Mouse (Mus musculus): ENCODE measurements at regions not wholly inside any gene's neighbourhood (a gene's known extent, or its start where the extent isn't known, plus 50 kb on each side); places are given as distances from the start of the nearest gene placed in this dataset.
"Not testable (repeated sequence)": the region's sequence is repeated elsewhere in the genome, so short reads cannot be mapped to it uniquely, and the experiment has no call there.

DNA sequence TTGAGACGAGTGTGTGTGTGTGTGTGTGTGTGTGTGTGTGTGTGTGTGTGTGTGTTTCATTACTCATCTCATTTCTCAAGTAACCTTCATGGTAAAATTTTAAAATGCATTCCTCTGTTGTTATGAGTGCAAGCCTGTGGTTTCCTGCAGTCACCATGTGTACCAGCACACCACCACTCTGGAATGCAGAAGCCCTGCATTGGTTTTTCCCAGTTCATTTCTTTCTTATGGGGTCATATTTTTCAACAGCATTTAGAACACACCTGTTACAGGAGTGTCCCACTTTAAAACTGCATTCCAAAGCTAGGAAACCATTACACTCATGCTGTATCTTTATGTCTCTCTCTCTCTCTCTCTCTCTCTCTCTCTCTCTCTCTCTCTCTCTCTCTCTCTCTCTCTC lies 620.2 kb downstream of the Dad1 start:
- not testable (repeated sequence) for H3K9ac ChIP-seq (replicated peaks; ENCODE audit: low read depth); H3K9me3 ChIP-seq (ENCODE audit: low read length); H3K27ac ChIP-seq (ENCODE audit: low read length); H3K4me3 ChIP-seq (ENCODE audit: low read depth, low read length); H3K4me2 ChIP-seq (replicated peaks; ENCODE audit: low read depth, low read length); DNase-seq (ENCODE audit: low spot score); H3K36me3 ChIP-seq (ENCODE audit: insufficient read depth, low read length); ATAC-seq; H3K4me1 ChIP-seq (ENCODE audit: insufficient read depth, low read depth, low read length); H3K27me3 ChIP-seq (replicated peaks; ENCODE audit: insufficient read depth, low read length)
- WGBS, result 31% methylated on average over 1 of the region's 1 CpGs

DNA sequence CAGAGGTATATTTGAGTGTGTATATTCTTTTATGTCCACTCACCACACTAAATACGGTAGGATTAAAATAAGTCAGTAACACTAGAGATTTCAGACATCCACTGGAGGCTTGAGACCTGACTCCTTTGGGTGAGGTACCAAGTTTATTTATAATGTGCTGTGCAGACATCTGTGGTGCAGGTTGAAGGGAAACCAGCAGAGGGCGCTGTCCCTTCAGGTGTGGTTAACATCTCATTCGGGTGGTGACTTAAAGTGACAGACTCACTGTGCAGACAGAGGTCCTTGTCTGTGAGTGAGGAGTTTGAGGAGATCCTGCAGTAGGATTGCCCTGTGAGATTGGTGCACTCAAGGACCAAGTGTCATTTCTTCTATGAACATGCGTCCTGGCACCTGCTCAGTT lies 632.5 kb downstream of the Dad1 start:
- H3K27me3 ChIP-seq (replicated peaks; ENCODE audit: insufficient read depth, low read length); H3K4me2 ChIP-seq (replicated peaks; ENCODE audit: low read depth, low read length); H3K27ac ChIP-seq (ENCODE audit: low read length); H3K4me3 ChIP-seq (ENCODE audit: low read depth, low read length); H3K9ac ChIP-seq (replicated peaks; ENCODE audit: low read depth); DNase-seq (ENCODE audit: low spot score); ATAC-seq; H3K36me3 ChIP-seq (ENCODE audit: insufficient read depth, low read length); H3K4me1 ChIP-seq (ENCODE audit: insufficient read depth, low read depth, low read length); H3K9me3 ChIP-seq (ENCODE audit: low read length): not testable (repeated sequence)
- 62% methylated on average over 4 of the region's 4 CpGs for WGBS

DNA sequence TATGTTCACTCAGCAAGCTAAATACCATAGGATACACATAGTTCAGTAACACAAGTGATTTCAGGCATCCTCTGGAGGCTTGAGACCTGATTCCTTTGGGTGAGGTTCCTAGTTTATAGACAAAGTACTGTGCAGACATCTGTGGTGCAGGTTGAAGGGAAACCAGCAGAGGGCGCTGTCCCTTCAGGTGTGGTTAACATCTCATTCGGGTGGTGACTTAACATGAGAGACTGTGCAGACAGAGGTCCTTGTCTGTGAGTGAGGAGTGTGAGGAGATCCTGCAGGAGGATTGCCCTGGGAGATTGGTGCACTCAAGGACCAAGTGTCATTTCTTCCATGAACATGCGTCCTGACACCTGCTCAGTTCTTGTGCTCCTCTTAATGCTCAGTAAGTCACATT lies 637.8 kb downstream of the Dad1 start:
- WGBS, result 42% methylated on average over 3 of the region's 3 CpGs
- H3K4me2 ChIP-seq (replicated peaks; ENCODE audit: low read depth, low read length); ATAC-seq; H3K9ac ChIP-seq (replicated peaks; ENCODE audit: low read depth); DNase-seq (ENCODE audit: low spot score); H3K9me3 ChIP-seq (ENCODE audit: low read length); H3K27ac ChIP-seq (ENCODE audit: low read length); H3K27me3 ChIP-seq (replicated peaks; ENCODE audit: insufficient read depth, low read length); H3K4me3 ChIP-seq (ENCODE audit: low read depth, low read length); H3K4me1 ChIP-seq (ENCODE audit: insufficient read depth, low read depth, low read length); H3K36me3 ChIP-seq (ENCODE audit: insufficient read depth, low read length): not testable (repeated sequence)

DNA sequence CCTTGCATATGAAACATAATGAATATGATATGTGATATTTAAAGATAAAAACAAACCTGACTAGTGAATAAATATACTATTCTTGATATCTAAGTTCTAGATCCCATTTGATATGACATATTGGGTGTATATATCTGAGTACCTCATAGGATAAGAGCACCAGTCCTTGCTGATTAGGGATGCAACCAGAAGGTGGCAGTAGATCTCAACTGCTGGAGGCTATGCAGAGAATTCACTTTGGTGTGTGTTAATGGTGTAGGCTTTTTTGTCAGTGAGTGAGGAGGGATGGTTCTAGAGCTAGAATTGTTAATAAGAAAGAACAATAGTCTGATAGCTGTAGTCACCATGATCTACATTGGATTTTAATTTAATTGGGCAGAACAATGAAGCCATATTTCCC lies 639.6 kb downstream of the Dad1 start:
- no peak for DNase-seq (ENCODE audit: low spot score)
- no peak overlapping the region for H3K4me2 ChIP-seq (replicated peaks; ENCODE audit: low read depth, low read length)
- TF ChIP-seq EP300 (IDR thresholded peaks at IDR 0.05), result no peak
- H3K27ac ChIP-seq (ENCODE audit: low read length), result no peak overlapping the region
- no peaks in the 10 kb centered on the region for H3K36me3 ChIP-seq (ENCODE audit: insufficient read depth, low read length)
- no peak overlapping the region for H3K4me3 ChIP-seq (ENCODE audit: low read depth, low read length)
- no peak for ATAC-seq
- H3K9me3 ChIP-seq (ENCODE audit: low read length), result no peaks in the 10 kb centered on the region
- H3K4me1 ChIP-seq (ENCODE audit: insufficient read depth, low read depth, low read length), result no peaks in the 10 kb centered on the region
- H3K9ac ChIP-seq (replicated peaks; ENCODE audit: low read depth), result no peak overlapping the region
- no peaks in the 10 kb centered on the region for H3K27me3 ChIP-seq (replicated peaks; ENCODE audit: insufficient read depth, low read length)

DNA sequence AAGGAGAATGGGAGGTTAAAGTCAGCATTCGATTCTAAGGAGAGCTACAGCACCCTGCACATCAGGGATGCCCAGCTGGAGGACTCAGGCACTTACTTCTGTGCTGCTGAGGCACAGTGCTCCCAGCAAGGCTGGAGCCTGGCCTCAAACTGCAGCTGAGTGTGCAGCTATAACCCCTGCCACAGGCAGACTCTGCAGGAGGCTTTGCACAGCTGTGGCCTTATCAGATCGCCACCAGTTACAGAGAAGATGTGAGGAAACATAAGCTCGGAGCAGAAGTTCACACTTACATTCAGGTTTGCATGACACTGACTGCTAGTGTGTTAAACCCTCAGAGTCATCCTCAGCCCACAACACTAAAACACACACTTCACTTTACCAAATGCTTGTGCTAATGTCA lies 654.6 kb downstream of the Dad1 start:
- H3K4me2 ChIP-seq (replicated peaks; ENCODE audit: low read depth, low read length); H3K4me3 ChIP-seq (ENCODE audit: low read depth, low read length); DNase-seq (ENCODE audit: low spot score); H3K27ac ChIP-seq (ENCODE audit: low read length); H3K9ac ChIP-seq (replicated peaks; ENCODE audit: low read depth); H3K27me3 ChIP-seq (replicated peaks; ENCODE audit: insufficient read depth, low read length); H3K9me3 ChIP-seq (ENCODE audit: low read length); H3K4me1 ChIP-seq (ENCODE audit: insufficient read depth, low read depth, low read length); H3K36me3 ChIP-seq (ENCODE audit: insufficient read depth, low read length); ATAC-seq: not testable (repeated sequence)
- WGBS, result 21% methylated on average over 3 of the region's 3 CpGs

DNA sequence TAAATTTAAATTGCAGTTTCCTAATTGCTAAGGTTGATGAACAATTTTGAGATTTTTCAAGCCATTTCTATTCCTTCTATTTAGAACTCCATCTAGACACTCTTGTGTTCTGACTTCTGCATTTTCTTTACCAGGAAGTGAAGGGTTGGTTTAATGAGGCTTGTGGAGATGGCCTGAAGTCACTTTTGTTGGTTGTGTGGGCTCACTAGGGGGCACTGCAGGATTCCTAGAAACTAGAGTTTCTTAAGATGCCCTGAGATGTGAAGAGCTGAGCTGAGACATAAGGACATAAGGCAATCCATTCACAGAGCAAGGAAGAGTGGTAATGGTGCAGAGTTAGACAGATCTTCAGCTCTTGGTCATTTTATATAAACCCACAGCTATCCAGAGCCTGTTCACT lies 656.6 kb downstream of the Dad1 start:
- H3K4me3 ChIP-seq (ENCODE audit: low read depth, low read length); H3K27ac ChIP-seq (ENCODE audit: low read length); H3K9ac ChIP-seq (replicated peaks; ENCODE audit: low read depth); H3K27me3 ChIP-seq (replicated peaks; ENCODE audit: insufficient read depth, low read length); H3K9me3 ChIP-seq (ENCODE audit: low read length); H3K4me2 ChIP-seq (replicated peaks; ENCODE audit: low read depth, low read length); H3K4me1 ChIP-seq (ENCODE audit: insufficient read depth, low read depth, low read length); ATAC-seq; H3K36me3 ChIP-seq (ENCODE audit: insufficient read depth, low read length); DNase-seq (ENCODE audit: low spot score): not testable (repeated sequence)

DNA sequence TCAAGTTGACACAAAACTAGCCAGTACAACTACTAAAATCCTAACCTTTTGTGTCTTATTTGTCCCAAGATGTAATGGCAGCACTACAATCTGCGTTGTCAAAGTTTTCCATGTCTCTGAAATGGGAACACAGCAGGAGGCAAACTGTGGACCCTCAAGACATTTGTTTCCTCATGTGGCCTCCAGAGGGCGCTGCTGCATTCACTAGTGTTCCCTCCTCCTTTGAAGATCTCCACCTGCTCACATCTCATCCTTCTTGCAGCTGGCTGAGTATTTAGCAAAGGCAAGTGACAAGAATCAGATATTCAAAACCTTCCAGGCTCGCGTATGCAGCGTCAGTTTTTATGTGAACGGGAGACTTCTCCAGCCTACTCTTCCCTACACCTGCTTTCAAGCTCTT lies 663.3 kb downstream of the Dad1 start:
- H3K36me3 ChIP-seq (ENCODE audit: insufficient read depth, low read length); H3K27me3 ChIP-seq (replicated peaks; ENCODE audit: insufficient read depth, low read length); DNase-seq (ENCODE audit: low spot score); H3K4me3 ChIP-seq (ENCODE audit: low read depth, low read length); H3K9ac ChIP-seq (replicated peaks; ENCODE audit: low read depth); H3K4me2 ChIP-seq (replicated peaks; ENCODE audit: low read depth, low read length); H3K4me1 ChIP-seq (ENCODE audit: insufficient read depth, low read depth, low read length); ATAC-seq; H3K27ac ChIP-seq (ENCODE audit: low read length); H3K9me3 ChIP-seq (ENCODE audit: low read length): not testable (repeated sequence)
- 38% methylated on average over 6 of the region's 6 CpGs for WGBS
- 0 out of 2 replicates have a peak, but pooled peaks have one; percentile 8 for TF ChIP-seq CTCF (IDR thresholded peaks at IDR 0.05)

DNA sequence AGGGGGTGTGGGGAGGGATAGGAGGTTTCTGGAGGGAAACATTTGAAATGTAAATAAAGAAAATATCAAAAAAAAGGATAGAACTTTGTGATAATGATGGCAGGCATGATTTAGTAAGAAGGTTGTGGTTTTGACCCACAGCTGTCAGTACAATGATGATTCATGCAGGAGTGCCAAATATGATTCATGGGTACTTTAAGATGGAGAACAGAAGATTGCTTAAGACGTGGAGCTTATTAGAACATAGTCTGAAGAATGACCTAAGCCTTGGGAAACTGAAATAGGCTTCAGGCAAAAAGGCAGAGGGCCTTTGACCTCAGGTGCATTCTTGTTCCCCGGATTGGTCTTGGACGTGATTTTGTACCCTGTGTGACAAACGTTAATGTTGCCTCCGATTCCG lies 671.4 kb downstream of the Dad1 start:
- H3K4me2 ChIP-seq (replicated peaks; ENCODE audit: low read depth, low read length); H3K9me3 ChIP-seq (ENCODE audit: low read length); H3K27me3 ChIP-seq (replicated peaks; ENCODE audit: insufficient read depth, low read length); H3K4me1 ChIP-seq (ENCODE audit: insufficient read depth, low read depth, low read length); H3K4me3 ChIP-seq (ENCODE audit: low read depth, low read length); H3K27ac ChIP-seq (ENCODE audit: low read length); ATAC-seq; DNase-seq (ENCODE audit: low spot score); H3K9ac ChIP-seq (replicated peaks; ENCODE audit: low read depth); H3K36me3 ChIP-seq (ENCODE audit: insufficient read depth, low read length): not testable (repeated sequence)
- 85% methylated on average over 6 of the region's 6 CpGs for WGBS

DNA sequence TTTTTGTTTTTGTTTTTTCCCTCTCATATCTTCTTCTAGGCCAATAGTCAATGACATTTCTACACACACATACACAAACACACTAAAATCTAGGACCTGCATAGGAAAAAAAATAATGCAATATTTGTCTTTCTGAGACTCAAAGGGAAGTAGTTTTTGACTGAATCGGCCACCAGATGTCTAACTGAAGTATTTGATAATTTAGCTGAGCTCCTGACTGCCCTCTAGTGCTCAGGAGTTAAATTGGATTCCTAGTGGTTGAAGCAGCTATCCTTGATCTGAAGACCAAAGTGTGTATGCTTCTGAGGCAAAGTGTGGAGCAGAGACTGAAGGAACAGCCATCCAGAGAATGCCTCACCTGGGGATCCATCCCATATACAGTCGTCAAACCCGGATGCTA lies 672.2 kb downstream of the Dad1 start:
- H3K4me1 ChIP-seq (ENCODE audit: insufficient read depth, low read depth, low read length), result not testable (repeated sequence)
- WGBS, result 40% methylated on average over 3 of the region's 3 CpGs

DNA sequence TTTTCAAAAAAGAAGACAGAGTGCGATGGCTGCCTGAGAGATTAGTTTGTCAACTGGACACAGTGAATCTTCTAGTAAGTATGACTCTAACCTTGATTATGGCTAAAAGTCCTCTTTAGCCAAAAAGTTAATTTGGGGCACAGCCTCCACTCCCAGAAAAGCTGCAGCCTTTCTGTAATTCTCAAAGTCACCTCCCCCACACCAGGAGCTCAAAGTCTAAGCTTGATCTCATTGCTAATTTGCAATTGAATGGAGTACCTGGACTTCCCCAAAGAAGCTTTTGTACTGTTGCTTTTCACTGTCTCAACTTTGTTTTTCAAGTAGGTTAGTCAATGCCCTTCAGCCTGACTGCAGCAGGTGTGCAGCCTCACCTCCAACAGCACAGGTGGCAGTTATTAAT lies 677.0 kb downstream of the Dad1 start:
- H3K27ac ChIP-seq (ENCODE audit: low read length); ATAC-seq; H3K4me3 ChIP-seq (ENCODE audit: low read depth, low read length); H3K9ac ChIP-seq (replicated peaks; ENCODE audit: low read depth); DNase-seq (ENCODE audit: low spot score); H3K4me2 ChIP-seq (replicated peaks; ENCODE audit: low read depth, low read length); H3K36me3 ChIP-seq (ENCODE audit: insufficient read depth, low read length); H3K9me3 ChIP-seq (ENCODE audit: low read length); H3K4me1 ChIP-seq (ENCODE audit: insufficient read depth, low read depth, low read length); H3K27me3 ChIP-seq (replicated peaks; ENCODE audit: insufficient read depth, low read length): not testable (repeated sequence)
- 87% methylated on average over 1 of the region's 1 CpGs for WGBS

More for the DNA sequence above, 672.2 kb downstream of the Dad1 start:
- not testable (repeated sequence) for H3K4me2 ChIP-seq (replicated peaks; ENCODE audit: low read depth, low read length); H3K9me3 ChIP-seq (ENCODE audit: low read length); DNase-seq (ENCODE audit: low spot score); H3K36me3 ChIP-seq (ENCODE audit: insufficient read depth, low read length); H3K9ac ChIP-seq (replicated peaks; ENCODE audit: low read depth); H3K27me3 ChIP-seq (replicated peaks; ENCODE audit: insufficient read depth, low read length); H3K27ac ChIP-seq (ENCODE audit: low read length); H3K4me3 ChIP-seq (ENCODE audit: low read depth, low read length); ATAC-seq

All from lung, postnatal 0 days (tissue).